Mouse (Mus musculus) liver, adult 10 weeks (tissue): ENCODE measurements around the gene Scgb1a1. TPM values are rescaled to one million over a fixed set of nuclear protein-coding genes. Genes with fewer than 3 reads are reported as not detected.

Experiments
- polyA plus RNA-seq: library from polyadenylated mRNA; stranded (reverse); fragments of 350-450 nt; fragmentation: Illumina TruSeq; extraction: RNeasy Lipid Tissue Mini Kit (QIAGEN cat#74804); gene quantifications from one replicate; pipeline ENCODE4 v1.2.3, GENCODE M21; 2014; ENCODE audit warnings: low read depth, low replicate concordance

Scgb1a1 gene
- polyA plus RNA-seq, result not detected

GRCm38 (mm10) chr19:9087821-9088220, at the start of gene Scgb1a1:
Gene Scgb1a1, minus strand, starts transcription at chr19:9087958.

GRCm38 (mm10) chr19:9135512-9136331, 48.0 kb upstream of the Scgb1a1 start, which contains the start of gene Asrgl1:
Gene Asrgl1, minus strand, starts transcription at chr19:9135636.

Other genes starting within 250 kb of the Scgb1a1 start
- not detected for gene Gng3, start 248.8 kb downstream of the Scgb1a1 start, polyA plus RNA-seq
- not detected for gene Lrrn4cl, start 237.2 kb downstream of the Scgb1a1 start, polyA plus RNA-seq
- gene Ubxn1, start 216.5 kb downstream of the Scgb1a1 start, polyA plus RNA-seq, result 32.8 TPM
- gene Uqcc3, start 207.0 kb downstream of the Scgb1a1 start, polyA plus RNA-seq, result 2.7 TPM
- gene Lbhd1, start 204.2 kb downstream of the Scgb1a1 start, polyA plus RNA-seq, result 49.1 TPM
- gene Gm49403, start 204.0 kb downstream of the Scgb1a1 start, polyA plus RNA-seq, result not detected
- gene 1810009A15Rik, start 199.1 kb downstream of the Scgb1a1 start, polyA plus RNA-seq, result 9.1 TPM
- gene Gm49416, start 199.0 kb downstream of the Scgb1a1 start, polyA plus RNA-seq, result not detected
- gene Ints5, start 195.0 kb downstream of the Scgb1a1 start, polyA plus RNA-seq, result 0.77 TPM
- 79.5 TPM for gene Ganab, start 189.9 kb downstream of the Scgb1a1 start, polyA plus RNA-seq
- gene B3gat3, start 167.6 kb downstream of the Scgb1a1 start, polyA plus RNA-seq, result 6.2 TPM
- 0.50 TPM for gene Rom1, start 158.6 kb downstream of the Scgb1a1 start, polyA plus RNA-seq
- gene Eml3, start 158.4 kb downstream of the Scgb1a1 start, polyA plus RNA-seq, result 5.5 TPM
- 28.0 TPM for gene Mta2, start 146.1 kb downstream of the Scgb1a1 start, polyA plus RNA-seq
- gene Tut1, start 134.1 kb downstream of the Scgb1a1 start, polyA plus RNA-seq, result 2.6 TPM
- 44.9 TPM for gene Eef1g, start 120.9 kb downstream of the Scgb1a1 start, polyA plus RNA-seq
- gene Ahnak, start 98.7 kb downstream of the Scgb1a1 start, polyA plus RNA-seq, result 3.2 TPM
- 7.7 TPM for gene Asrgl1, start 47.7 kb upstream of the Scgb1a1 start, polyA plus RNA-seq